Mouse (Mus musculus) retina, postnatal 1 day (tissue): ENCODE data around the gene Cerkl.

Experiments used
- DNase-seq: peaks from one replicate; pipeline ENCODE4 v3.0.0-alpha.2; 2012

The Cerkl gene

DNA sequence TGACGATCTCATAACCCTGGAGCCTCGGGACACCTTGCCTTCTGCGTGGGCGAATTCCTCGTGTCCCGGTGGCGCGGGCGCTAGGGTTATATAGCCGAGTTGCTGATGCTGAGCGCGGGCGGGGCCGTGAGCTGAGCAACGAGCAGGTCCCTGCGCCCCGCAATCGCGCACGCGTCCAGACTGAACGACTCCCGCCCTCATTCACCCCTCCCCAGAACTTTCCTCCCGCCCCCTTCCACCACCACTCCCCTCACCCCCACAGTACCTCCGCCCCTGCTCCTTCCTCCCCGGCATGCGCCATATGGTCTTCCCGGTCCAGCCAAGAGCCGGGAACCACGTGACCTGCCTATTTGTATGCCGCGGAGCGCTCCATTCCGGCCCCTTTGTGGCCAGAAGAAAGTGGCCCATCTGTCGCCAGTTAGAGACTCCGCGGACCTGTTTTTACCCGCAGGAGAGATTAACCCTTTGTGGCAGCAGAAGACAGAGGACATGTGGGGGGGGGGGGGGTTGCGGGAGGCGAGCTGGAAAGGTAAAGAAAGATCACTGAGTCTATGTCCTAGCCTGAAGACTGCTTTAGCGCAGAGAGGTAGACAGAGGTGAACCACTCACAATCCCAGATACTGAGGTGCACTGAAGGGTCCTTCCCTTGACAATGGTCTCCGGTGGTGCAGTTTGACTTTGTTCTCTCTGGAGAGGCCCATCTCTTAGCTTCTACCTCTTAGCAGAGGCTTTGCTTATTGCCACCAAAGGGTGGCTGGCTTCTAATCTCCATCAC, at the start of gene Cerkl, which contains the start of gene Neurod1:
Cerkl (minus strand) TSS at position 211 of the 775 bp plus-strand sequence.
Neurod1 (minus strand) TSS at position 177 of the 775 bp plus-strand sequence.
- peak; percentile 97 for DNase-seq

GRCm38 (mm10) chr2:79498990-79499755, 42.6 kb upstream of the Cerkl start:
- DNase-seq = peak; percentile 89

DNA sequence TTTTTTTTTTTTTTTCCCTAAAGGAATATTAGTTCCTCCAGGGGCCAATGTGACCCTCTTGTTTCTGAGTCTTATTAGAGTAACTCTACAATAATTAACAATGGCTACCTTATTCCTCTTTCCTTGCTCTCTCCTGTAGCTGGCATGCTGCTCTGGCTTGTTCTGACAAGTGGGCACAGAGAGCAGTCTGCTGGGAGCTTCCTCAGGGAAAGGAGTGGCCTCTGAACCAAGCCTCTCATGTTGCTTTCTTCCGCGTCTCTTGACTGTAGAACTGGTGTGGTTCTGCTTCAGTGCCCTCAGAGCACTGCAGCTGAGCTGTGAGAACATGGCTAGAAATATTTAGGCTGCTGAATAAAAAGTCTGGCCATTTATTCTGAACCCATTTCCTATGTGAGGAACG, 28.5 kb upstream of the Cerkl start:
- DNase-seq = no peak

DNA sequence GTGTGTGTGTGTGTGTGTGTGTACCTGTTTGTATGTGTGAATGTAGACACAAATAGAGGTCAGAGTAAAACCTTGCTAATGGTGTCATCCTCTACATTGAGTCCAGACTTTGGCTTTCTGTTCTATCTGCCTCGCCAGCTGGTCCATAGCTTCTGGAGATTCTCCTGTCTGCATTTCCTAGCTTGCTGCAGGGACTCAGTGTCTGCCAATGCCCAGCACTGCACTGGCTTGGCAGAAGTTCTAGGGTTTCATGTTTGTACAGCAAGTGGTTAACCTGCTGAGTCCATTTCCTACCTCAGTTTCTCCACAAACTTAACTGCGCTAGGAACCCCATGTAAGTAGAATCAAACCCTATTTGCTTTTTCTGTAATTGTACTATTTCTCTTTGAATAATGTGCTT, 25.9 kb upstream of the Cerkl start:
- no peak for DNase-seq

DNA sequence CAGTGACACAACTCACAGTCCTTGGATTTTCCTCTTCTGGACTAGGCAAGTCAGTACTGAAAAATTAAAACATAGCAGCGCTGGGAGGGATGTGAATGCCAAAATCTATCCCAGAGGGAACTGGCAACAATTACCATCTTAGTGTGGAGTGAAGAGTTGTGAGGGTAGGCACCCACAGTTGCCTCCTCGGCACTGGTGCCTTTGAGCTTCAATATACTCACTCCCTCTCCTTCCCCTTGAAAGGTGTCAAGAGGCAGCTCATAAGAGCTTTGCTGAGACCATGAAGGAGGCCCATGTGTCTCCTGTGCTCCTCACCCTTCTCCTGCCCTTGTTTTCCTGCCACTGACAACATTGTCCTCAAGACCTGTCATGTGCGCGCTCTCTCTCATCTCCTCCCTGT, 5.8 kb upstream of the Cerkl start:
- no peak for DNase-seq

- no peak for DNase-seq
Measured at GRCm38 (mm10) chr2:79461861-79462260, 5.3 kb upstream of the Cerkl start.

DNA sequence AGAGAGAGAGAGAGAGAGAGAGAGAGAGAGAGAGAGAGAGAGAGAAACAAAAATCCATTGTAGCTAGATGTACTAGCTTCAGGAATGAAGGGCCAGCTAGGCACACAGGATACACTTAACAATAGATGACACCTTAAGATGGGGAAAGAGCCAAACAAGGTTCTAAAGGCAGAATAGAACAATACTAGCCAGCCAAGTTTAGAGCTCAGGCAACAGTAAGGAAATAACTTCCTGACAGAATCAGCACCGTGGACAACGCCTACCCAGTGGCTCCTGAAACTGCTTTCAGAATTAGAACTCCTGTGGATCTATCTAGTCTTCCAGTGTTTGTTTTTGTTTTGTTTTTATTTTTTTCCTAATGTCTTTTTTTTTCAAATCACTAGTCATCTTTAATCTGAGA, 4.0 kb upstream of the Cerkl start:
- peak; percentile 55 for DNase-seq

DNA sequence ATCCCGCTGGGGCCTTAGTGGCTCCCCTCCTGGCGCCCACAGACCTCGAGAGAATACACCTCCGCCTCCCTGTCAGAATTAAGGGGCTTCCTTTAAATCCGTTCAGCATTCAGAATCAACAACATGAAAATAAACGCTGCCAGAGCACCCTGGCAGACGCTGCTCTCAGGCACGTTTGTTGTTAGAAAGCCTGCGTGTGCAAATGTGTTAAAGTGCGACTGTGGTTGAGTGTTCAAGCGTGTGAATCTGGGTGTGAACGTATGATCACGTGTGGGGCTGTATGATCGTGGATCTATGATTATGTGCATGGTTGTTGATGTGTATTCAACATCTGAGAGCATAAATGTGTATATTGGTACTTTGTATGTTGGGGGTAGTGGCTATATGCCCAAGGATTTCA, 3.5 kb upstream of the Cerkl start:
- DNase-seq = no peak

- DNase-seq = peak; percentile 94
Measured at GRCm38 (mm10) chr2:79459061-79460045, 2.8 kb upstream of the Cerkl start.

DNA sequence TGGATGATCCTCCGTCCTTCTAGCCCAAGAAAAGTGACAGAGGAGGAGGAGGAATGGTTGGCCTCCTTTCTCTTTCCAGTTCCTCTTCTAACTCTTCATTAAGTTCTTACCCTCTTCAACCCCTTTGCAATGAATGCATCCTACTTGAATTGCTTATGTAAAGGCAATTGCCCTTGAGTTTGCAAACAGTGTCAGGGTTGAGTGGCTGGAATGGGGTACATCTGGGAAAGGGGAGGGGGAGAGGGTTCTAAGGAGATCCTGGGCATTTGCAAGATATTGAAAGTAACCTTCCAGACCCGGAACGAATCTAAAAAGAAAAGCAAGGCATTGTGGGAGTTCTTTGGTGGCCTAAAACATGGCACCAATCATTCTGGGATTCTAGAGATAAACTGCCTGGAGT, 1.3 kb upstream of the Cerkl start:
- no peak for DNase-seq

- no peak for DNase-seq
Measured at GRCm38 (mm10) chr2:79457434-79457833, 849 bp upstream of the Cerkl start.

DNA sequence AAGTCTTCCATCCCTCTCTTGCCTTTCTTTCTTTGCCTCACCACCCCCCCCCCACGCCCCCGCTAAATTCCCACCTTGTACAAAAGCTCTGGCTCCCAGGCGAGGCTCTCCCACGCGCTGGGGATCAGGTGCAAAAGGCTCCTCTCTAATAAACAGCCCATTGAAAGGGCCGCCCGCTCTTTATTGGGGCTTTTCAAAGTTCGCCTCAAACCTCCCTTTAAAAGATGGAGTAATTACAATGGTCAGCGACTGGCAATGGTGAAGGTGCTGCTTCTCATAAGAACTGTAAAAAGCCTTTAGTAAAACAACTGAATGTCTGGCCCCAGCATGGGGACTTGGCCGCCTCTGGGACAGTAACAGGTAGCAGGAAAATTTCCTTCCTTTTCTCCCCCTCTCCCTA, 939 bp downstream of the Cerkl start:
- DNase-seq = no peak

- peak; percentile 69 for DNase-seq
Measured at GRCm38 (mm10) chr2:79454786-79455446, 1.7 kb downstream of the Cerkl start.

- DNase-seq = peak; percentile 88
Measured at GRCm38 (mm10) chr2:79453901-79454781, 2.4 kb downstream of the Cerkl start.

DNA sequence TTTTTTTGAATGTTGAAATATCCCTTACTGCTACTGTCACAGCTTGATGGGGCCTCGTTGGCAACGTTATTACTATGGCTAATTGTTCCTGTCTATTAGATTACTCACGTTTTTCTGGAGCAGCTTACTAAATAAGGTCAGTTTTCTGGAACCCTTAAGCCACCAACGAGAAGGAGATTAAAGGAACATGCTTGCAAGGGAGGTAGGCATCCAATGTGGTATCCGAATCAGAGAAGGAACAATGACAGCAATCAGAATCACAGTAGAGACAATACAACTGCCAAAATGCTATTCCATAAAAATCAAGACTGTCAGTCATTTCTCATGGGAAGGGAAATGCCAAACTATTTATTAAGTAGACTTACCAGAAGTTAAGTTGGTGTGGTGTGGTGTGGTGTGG, 5.1 kb downstream of the Cerkl start:
- DNase-seq = peak; percentile 54

DNA sequence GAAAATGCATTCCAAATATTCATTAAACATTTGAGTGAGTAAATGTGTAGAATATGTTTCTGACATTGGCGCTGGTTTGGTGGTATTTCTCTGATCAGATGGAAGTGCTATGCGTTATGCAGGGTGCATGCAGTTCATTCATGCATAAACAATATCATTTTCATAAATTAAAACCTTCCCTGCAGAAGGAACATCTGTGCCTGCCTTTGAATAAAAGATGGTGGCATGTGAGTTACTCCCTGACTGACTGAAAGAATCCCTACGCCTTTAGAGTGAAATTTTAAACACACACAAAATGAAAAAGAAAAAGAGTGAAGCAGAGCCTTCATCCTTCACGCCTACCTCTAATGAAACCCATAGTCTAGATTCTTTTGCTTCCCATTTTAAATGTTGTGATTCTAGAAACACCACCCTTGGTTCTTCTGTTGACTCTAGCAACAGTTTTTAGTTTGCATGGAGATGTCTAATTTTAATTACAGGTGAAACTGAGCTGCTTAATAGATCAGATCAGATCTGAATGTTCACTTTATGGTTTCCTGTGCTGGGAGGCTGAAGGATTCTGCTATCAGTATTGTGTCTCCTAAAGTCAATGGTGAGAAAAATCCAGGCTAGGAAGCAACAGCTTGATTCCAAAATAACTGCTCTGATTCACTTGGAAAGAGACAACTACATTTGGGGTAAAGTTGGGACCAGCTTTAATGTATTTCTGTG, 5.7 kb downstream of the Cerkl start:
- peak; percentile 60 for DNase-seq

- peak; percentile 88 for DNase-seq
Measured at GRCm38 (mm10) chr2:79449371-79449770, 7.2 kb downstream of the Cerkl start.

- no peak for DNase-seq
Measured at GRCm38 (mm10) chr2:79447198-79447597, 9.4 kb downstream of the Cerkl start.

GRCm38 (mm10) chr2:79443861-79444620, 12.5 kb downstream of the Cerkl start:
- no peak for DNase-seq

GRCm38 (mm10) chr2:79443401-79443800, 13.2 kb downstream of the Cerkl start:
- no peak for DNase-seq
